In the genomic region with DNA sequence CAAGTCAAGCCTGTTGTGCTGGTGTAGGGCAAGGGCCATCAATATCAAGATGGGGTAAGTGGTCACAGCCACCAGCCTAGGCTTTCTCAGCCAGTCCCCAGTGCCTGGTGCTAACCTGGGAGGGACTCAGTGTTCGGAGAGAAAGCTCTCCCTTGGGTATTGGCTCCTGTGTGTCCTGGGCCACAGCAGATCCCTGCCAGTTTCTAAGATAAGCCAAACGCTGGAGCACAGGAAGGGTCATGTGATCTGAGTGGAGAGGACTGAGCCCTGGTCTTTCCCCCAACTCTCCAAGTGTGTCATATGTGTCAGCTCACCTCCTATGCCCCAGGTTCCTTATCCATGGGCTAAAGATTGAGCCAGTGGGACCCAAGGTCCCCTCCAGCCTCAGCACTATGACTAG, we compare ENCODE assay signal across 12 mouse cellular contexts. TPM values are rescaled to one million over a fixed set of nuclear protein-coding genes. Genes with fewer than 3 reads are reported as not detected.
DNase-seq lines count a peak whose midpoint lies in the region; ATAC-seq lines count a peak whose summit lies in the region.
"Had no signal": no experiment of that assay in that cellular context is flagged by ENCODE, and none has a peak within 500 bp of the region (broad histone marks: within the 10 kb centered on the region; RNA-seq: fewer than 3 reads in every experiment).

No protein-coding gene starts in this region.

- H3K27ac ChIP-seq in hindbrain, embryonic 13.5 days: peak overlapping the region; percentile 82; the same call in 1 of the 2 replicates
- H3K27ac ChIP-seq in hindbrain, embryonic 11.5 days (ENCODE audit: low read depth, low read length): no peak overlapping the region
- H3K27ac ChIP-seq in forebrain, embryonic 15.5 days (replicated peaks): no peak overlapping the region; the same call in 1 of the 2 replicates
- H3K27ac ChIP-seq in heart, embryonic 13.5 days (replicated peaks): peak overlapping the region; percentile 82
- no peak overlapping the region for H3K27ac ChIP-seq in midbrain, embryonic 15.5 days
- no peak overlapping the region for H3K27ac ChIP-seq in liver, embryonic 12.5 days

- H3K4me1 ChIP-seq in hindbrain, embryonic 13.5 days (replicated peaks): peaks cover 33% of the 10 kb centered on the region
- H3K4me1 ChIP-seq in hindbrain, embryonic 11.5 days (replicated peaks; ENCODE audit: control insufficient read depth, insufficient read depth, low read length): peaks cover 7% of the 10 kb centered on the region
- peaks cover 18% of the 10 kb centered on the region for H3K4me1 ChIP-seq in forebrain, embryonic 15.5 days
- peaks cover 73% of the 10 kb centered on the region for H3K4me1 ChIP-seq in heart, embryonic 13.5 days
- peaks cover 25% of the 10 kb centered on the region for H3K4me1 ChIP-seq in midbrain, embryonic 15.5 days
- peaks cover 14% of the 10 kb centered on the region; the same call in 1 of the 2 replicates for H3K4me1 ChIP-seq in liver, embryonic 12.5 days

- 42% methylated on average over 2 of the region's 2 CpGs for WGBS in hindbrain, embryonic 13.5 days
- 32% methylated on average over 2 of the region's 2 CpGs for WGBS in hindbrain, embryonic 11.5 days
- 24% methylated on average over 2 of the region's 2 CpGs for WGBS in forebrain, embryonic 15.5 days
- 11% methylated on average over 2 of the region's 2 CpGs for WGBS in heart, embryonic 13.5 days
- 31% methylated on average over 2 of the region's 2 CpGs for WGBS in midbrain, embryonic 15.5 days
- 20% methylated on average over 2 of the region's 2 CpGs for WGBS in liver, embryonic 12.5 days (ENCODE audit: insufficient replicate concordance)

- no peaks in the 10 kb centered on the region for H3K36me3 ChIP-seq in hindbrain, embryonic 13.5 days
- no peaks in the 10 kb centered on the region for H3K36me3 ChIP-seq in hindbrain, embryonic 11.5 days (ENCODE audit: control insufficient read depth, insufficient read depth, low read length)
- H3K36me3 ChIP-seq in forebrain, embryonic 15.5 days: no peaks in the 10 kb centered on the region
- H3K36me3 ChIP-seq in heart, embryonic 13.5 days: no peaks in the 10 kb centered on the region
- H3K36me3 ChIP-seq in midbrain, embryonic 15.5 days (replicated peaks): no peaks in the 10 kb centered on the region
- no peaks in the 10 kb centered on the region for H3K36me3 ChIP-seq in liver, embryonic 12.5 days

- peak; percentile 8; the same call in 1 of the 2 replicates for ATAC-seq in hindbrain, embryonic 13.5 days (ENCODE audit: low FRiP score)
- ATAC-seq in hindbrain, embryonic 11.5 days (ENCODE audit: low FRiP score): no peak
- ATAC-seq in forebrain, embryonic 15.5 days (replicated peaks): 0 out of 2 replicates have a peak, but pooled peaks have one; percentile 2
- ATAC-seq in heart, embryonic 13.5 days (ENCODE audit: extremely low read depth, insufficient number of reproducible peaks, low FRiP score, low TSS enrichment): no peak
- peak; percentile 22; the same call in 1 of the 2 replicates for ATAC-seq in midbrain, embryonic 15.5 days (replicated peaks)
- no peak for ATAC-seq in liver, embryonic 12.5 days
- ATAC-seq: activated CD4-positive, CD25-positive, alpha-beta regulatory T cell, adult 4 months had no signal

- H3K9ac ChIP-seq in hindbrain, embryonic 13.5 days: peak overlapping the region; percentile 86; the same call in 1 of the 2 replicates
- H3K9ac ChIP-seq in hindbrain, embryonic 11.5 days (ENCODE audit: low read depth, low read length): no peak overlapping the region
- no peak overlapping the region for H3K9ac ChIP-seq in forebrain, embryonic 15.5 days (replicated peaks)
- no peak overlapping the region; the same call in 1 of the 2 replicates for H3K9ac ChIP-seq in heart, embryonic 13.5 days
- H3K9ac ChIP-seq in midbrain, embryonic 15.5 days: no peak overlapping the region
- H3K9ac ChIP-seq in liver, embryonic 12.5 days: no peak overlapping the region

- peak overlapping the region; percentile 65 for H3K4me3 ChIP-seq in hindbrain, embryonic 13.5 days
- no peak overlapping the region for H3K4me3 ChIP-seq in hindbrain, embryonic 11.5 days (ENCODE audit: low read depth, low read length)
- H3K4me3 ChIP-seq in forebrain, embryonic 15.5 days: peak overlapping the region; percentile 69; the same call in 1 of the 2 replicates
- no peak overlapping the region for H3K4me3 ChIP-seq in heart, embryonic 13.5 days
- H3K4me3 ChIP-seq in midbrain, embryonic 15.5 days: peak overlapping the region; percentile 63
- no peak overlapping the region for H3K4me3 ChIP-seq in liver, embryonic 12.5 days

- H3K9me3 ChIP-seq in hindbrain, embryonic 13.5 days: no peaks in the 10 kb centered on the region
- no peaks in the 10 kb centered on the region for H3K9me3 ChIP-seq in hindbrain, embryonic 11.5 days (ENCODE audit: control insufficient read depth, low read length)
- H3K9me3 ChIP-seq in forebrain, embryonic 15.5 days: no peaks in the 10 kb centered on the region
- H3K9me3 ChIP-seq in heart, embryonic 13.5 days: no peaks in the 10 kb centered on the region
- H3K9me3 ChIP-seq in midbrain, embryonic 15.5 days: no peaks in the 10 kb centered on the region
- H3K9me3 ChIP-seq in liver, embryonic 12.5 days (replicated peaks): no peaks in the 10 kb centered on the region

- peak overlapping the region; percentile 97 for H3K4me2 ChIP-seq in hindbrain, embryonic 13.5 days
- no peak overlapping the region for H3K4me2 ChIP-seq in hindbrain, embryonic 11.5 days (replicated peaks; ENCODE audit: low read depth, low read length)
- H3K4me2 ChIP-seq in forebrain, embryonic 15.5 days (replicated peaks): peak overlapping the region; percentile 95
- peak overlapping the region; percentile 94 for H3K4me2 ChIP-seq in heart, embryonic 13.5 days
- peak overlapping the region; percentile 96 for H3K4me2 ChIP-seq in midbrain, embryonic 15.5 days
- H3K4me2 ChIP-seq in liver, embryonic 12.5 days: no peak overlapping the region

- H3K27me3 ChIP-seq in hindbrain, embryonic 13.5 days: peaks cover 60% of the 10 kb centered on the region
- H3K27me3 ChIP-seq in hindbrain, embryonic 11.5 days (ENCODE audit: control insufficient read depth, insufficient read depth, low read length): peaks cover 24% of the 10 kb centered on the region
- peaks cover 31% of the 10 kb centered on the region for H3K27me3 ChIP-seq in forebrain, embryonic 15.5 days
- peaks cover 31% of the 10 kb centered on the region for H3K27me3 ChIP-seq in heart, embryonic 13.5 days (replicated peaks)
- H3K27me3 ChIP-seq in midbrain, embryonic 15.5 days (replicated peaks): peaks cover 25% of the 10 kb centered on the region; the same call in 1 of the 2 replicates
- peaks cover 89% of the 10 kb centered on the region for H3K27me3 ChIP-seq in liver, embryonic 12.5 days (replicated peaks)

- DNase-seq in hindbrain, embryonic 11.5 days (ENCODE audit: low spot score): no peak
- no peak for DNase-seq in thymus, adult 18-20 months
- no peak for DNase-seq in spleen, postnatal 4 days (ENCODE audit: low spot score in 2 of 2)
- DNase-seq: kidney, postnatal 10 days had no signal

RNA-seq across cellular contexts. Expression of a gene that starts 0.9 kb away (rescaled TPM):
- polyA plus RNA-seq in hindbrain, embryonic 13.5 days (2015; fragmentation: Nextera tagmentation; extraction: Ambion mirVana): 4.3 and 4.5 TPM in 2 replicates
- polyA plus RNA-seq in hindbrain, embryonic 11.5 days (2014; fragmentation: Nextera tagmentation; extraction: Ambion mirVana): 0.65 and 0.66 TPM in 2 replicates
- 2.3 and 3.1 TPM in 2 replicates for polyA plus RNA-seq in forebrain, embryonic 15.5 days (2015; fragmentation: Nextera tagmentation; extraction: Ambion mirVana)
- polyA plus RNA-seq in heart, embryonic 13.5 days (2015; fragmentation: Nextera tagmentation; extraction: Ambion mirVana): 28.9 and 29.1 TPM in 2 replicates
- polyA plus RNA-seq in midbrain, embryonic 15.5 days (2015; fragmentation: Nextera tagmentation; extraction: Ambion mirVana): 6.7 and 7.4 TPM in 2 replicates
- polyA plus RNA-seq in liver, embryonic 12.5 days (2016; fragmentation: Nextera tagmentation; extraction: Ambion mirVana): 0.08 and 0.26 TPM in 2 replicates
- polyA plus RNA-seq: activated CD4-positive, CD25-positive, alpha-beta regulatory T cell, adult 4 months had no signal

RNA-seq across cellular contexts. Expression of a gene that starts 41.5 kb away (rescaled TPM):
- polyA plus RNA-seq in hindbrain, embryonic 13.5 days (2015; fragmentation: Nextera tagmentation; extraction: Ambion mirVana): not detected in 2 replicates
- not detected in 2 replicates for polyA plus RNA-seq in hindbrain, embryonic 11.5 days (2014; fragmentation: Nextera tagmentation; extraction: Ambion mirVana)
- polyA plus RNA-seq in forebrain, embryonic 15.5 days (2015; fragmentation: Nextera tagmentation; extraction: Ambion mirVana): not detected in 2 replicates
- polyA plus RNA-seq in heart, embryonic 13.5 days (2015; fragmentation: Nextera tagmentation; extraction: Ambion mirVana): not detected in 2 replicates
- not detected in 2 replicates for polyA plus RNA-seq in midbrain, embryonic 15.5 days (2015; fragmentation: Nextera tagmentation; extraction: Ambion mirVana)
- not detected in 2 replicates for polyA plus RNA-seq in liver, embryonic 12.5 days (2016; fragmentation: Nextera tagmentation; extraction: Ambion mirVana)
- polyA plus RNA-seq: activated CD4-positive, CD25-positive, alpha-beta regulatory T cell, adult 4 months; cortical plate, adult 2 months; limb, embryonic 11.5 days had no signal

Comparison
In these comparisons a context has a peak if more than half of its experiments do, and no peak if none do; other contexts are left out.
1. ATAC-seq: peak in hindbrain, embryonic 13.5 days (single experiment), forebrain, embryonic 15.5 days (single experiment) and midbrain, embryonic 15.5 days (single experiment); none in hindbrain, embryonic 11.5 days (single experiment), heart, embryonic 13.5 days (single experiment) and liver, embryonic 12.5 days (single experiment).
2. H3K27ac ChIP-seq: peak in hindbrain, embryonic 13.5 days (single experiment) and heart, embryonic 13.5 days (single experiment); none in hindbrain, embryonic 11.5 days (single experiment), forebrain, embryonic 15.5 days (single experiment), midbrain, embryonic 15.5 days (single experiment) and liver, embryonic 12.5 days (single experiment).
3. H3K4me2 ChIP-seq: peak in hindbrain, embryonic 13.5 days (single experiment), forebrain, embryonic 15.5 days (single experiment), heart, embryonic 13.5 days (single experiment) and midbrain, embryonic 15.5 days (single experiment); none in hindbrain, embryonic 11.5 days (single experiment) and liver, embryonic 12.5 days (single experiment).
4. H3K4me3 ChIP-seq: peak in hindbrain, embryonic 13.5 days (single experiment), forebrain, embryonic 15.5 days (single experiment) and midbrain, embryonic 15.5 days (single experiment); none in hindbrain, embryonic 11.5 days (single experiment), heart, embryonic 13.5 days (single experiment) and liver, embryonic 12.5 days (single experiment).